Mouse (Mus musculus) heart, postnatal 10 days (tissue): Measurements from ENCODE around the gene Iqsec1. TPM values are rescaled to one million over a fixed set of nuclear protein-coding genes. Genes with fewer than 3 reads are reported as not detected.
A peak's percentile ranks its signal among the peaks of the same experiment; 100 is the strongest.

Source experiments
- DNase-seq, 2 experiments: peaks; one replicate each; pipeline ENCODE4 v3.0.0; 2021
- intact Hi-C: fragments of 180-260 bp; cut with DNase I; formaldehyde crosslinking; loops from one replicate; pipeline ENCODE4 v1.15.1; 2025
- total RNA-seq, 2 experiments: library from RNA; stranded (reverse); gene quantifications; 2 replicates each; pipeline ENCODE4 v1.2.3; 2021

Gene Iqsec1
- total RNA-seq, 2 experiments from 2014 or later = 127 to 142 TPM

DNA sequence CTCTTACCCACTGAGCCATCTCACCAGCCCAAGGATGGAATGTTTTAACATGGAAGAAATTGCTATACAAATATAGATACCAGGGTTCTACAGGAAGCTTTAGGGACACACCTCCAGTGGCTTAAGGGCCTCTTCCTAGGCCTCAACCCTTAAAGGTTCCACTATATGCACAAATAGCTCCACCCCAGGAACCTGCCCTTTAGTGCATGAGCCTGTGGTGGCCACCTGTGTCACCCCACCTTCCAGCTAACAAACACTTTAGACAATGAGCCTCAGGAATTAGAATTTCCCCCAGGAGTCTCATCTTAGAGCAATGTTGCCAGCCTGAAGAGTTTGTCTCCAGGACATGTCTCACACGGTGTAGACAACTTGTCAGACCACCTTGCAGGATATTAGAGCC, 96.1 kb downstream of the Iqsec1 start:
- intact Hi-C loops = no loop called here
- no peak for DNase-seq

DNA sequence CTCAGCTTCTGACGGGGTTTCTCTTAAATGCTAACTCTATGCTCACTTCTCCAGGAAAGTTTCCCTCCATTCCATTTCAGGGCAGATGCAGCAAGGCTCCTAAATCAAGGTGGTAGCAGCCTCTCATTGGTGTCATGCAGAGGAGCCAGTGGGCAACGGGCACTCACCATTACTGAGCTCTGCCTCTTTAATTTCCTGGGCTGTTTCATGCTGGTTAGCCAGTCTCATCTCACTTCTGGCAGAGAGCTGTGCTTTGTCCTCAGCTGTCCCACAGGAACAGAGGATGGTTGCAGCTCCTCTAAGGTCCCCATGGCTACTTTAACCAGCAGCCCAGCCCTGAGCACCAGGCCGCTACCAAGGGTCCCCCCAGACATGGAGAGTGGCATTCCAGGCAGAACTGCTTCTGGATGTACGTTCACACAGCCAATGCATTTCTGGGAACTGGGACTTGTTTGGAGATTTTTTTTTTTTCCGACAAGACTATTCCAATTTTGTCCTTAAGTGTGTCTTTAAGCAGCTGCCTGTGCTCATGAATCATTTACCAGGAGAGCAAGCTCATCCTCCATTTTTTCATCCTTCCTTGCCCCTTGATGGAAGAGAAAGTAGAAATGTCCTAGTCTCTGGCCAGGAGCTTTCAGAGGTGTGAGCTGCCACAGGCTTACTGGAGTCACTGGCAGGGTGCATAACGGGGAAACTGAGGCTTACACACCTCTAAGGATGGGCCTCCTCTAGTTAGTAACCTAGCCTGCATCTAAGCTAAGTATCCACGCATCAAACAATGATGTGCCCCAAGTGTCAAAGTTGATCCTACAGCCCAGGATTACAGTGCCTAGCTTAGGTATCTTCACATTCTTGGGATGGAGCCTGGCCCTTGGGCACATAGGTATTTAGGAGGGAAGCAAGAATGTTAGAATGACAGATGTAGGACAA, 98.9 kb downstream of the Iqsec1 start:
- intact Hi-C loops = no loop called here
- DNase-seq = no peak

DNA sequence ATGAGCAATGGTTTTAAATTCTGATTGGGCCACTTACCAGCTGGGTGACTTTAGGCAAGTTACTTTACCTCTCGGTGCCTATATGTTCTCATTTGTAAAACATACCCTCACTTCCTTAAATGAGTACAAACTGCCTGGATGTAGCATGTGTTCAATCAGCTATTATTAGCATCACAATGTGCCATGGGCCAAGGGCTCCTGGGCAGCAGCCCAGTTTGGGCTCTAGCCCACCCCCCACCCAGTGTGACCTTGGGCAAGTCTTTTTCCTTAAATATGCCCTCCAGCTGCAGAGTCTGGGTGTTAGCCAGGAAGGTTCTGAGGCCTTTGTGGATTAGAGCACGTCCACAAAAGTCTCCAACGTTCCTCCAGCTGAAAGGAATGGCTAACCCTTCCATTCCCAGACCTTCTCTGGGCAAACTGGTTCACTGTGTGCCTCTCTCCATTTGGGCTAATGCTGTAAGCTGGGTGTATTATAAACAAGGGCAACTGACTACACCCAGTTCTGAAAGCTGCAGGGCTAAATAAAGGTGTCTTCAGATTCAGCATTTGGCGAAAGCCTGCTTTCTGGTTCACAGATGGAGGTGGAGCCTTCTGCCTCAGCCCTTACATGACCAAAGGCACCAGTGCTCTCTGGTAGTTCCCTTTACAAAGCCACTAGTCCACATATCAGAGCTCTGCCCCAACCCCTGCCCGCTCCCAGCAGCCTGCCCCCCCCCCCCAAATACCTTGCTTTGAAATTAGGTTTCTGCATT, 101.3 kb downstream of the Iqsec1 start:
- peak; percentile 10 to 25 for DNase-seq
- intact Hi-C loops = no loop called here

DNA sequence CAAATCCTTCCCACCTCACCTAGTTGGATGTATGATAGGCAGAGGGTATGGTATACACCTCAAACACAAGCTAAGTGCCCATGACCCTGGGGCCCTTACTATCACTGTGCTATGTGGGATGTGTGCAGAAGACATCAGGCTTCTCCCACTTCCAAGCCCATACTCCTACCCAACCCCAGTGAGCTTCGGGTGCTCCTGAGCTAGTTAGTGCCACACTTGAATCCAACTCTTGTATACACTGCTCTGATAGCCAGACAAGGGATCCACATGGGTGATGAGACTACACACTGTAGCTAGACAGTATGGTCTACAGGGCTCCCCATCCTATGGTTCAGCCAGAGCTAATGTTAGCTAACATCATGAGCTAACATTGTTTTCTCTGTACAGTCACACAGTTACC, 102.9 kb downstream of the Iqsec1 start:
- no peak for DNase-seq
- intact Hi-C loops = no loop called here

DNA sequence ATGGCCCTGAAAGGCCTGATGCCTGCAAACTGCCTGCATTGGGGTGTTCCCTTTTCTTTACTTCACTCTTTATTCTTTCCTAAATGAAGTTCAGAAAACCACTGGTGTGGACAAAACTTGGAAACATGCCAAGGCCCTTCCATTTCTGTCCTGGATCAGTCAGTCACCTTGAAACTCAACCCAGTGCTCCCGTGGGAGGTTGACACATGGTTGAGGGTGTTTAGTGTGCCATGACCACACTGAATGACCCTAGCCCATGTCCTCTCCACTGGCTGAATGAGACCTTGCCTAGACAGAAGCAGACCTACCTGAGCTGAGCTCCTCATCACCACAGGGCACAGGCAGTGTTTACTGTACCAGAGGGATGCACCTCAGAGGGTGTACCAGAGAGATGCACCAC, 103.9 kb downstream of the Iqsec1 start:
- DNase-seq = no peak
- intact Hi-C loops = no loop called here

DNA sequence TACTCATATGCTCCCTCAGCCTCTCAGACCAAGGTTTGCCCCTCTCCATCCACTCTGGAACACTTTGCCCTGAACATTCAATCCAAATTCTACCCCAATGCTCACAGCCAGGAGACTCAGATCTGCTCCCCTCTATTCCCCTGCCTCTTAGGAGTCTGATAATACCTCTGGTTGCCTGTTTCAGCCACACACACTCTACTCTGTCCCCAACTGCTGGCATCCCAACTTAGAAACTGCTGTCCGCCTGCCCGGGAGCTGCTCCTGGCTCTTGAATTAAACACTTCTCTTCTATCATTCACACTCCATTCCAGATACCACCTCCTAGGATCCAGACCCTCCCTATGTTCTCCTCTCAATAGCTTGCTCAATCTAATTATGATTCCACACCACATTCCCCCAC, 107.5 kb downstream of the Iqsec1 start:
- DNase-seq = no peak
- intact Hi-C loops = no loop called here

DNA sequence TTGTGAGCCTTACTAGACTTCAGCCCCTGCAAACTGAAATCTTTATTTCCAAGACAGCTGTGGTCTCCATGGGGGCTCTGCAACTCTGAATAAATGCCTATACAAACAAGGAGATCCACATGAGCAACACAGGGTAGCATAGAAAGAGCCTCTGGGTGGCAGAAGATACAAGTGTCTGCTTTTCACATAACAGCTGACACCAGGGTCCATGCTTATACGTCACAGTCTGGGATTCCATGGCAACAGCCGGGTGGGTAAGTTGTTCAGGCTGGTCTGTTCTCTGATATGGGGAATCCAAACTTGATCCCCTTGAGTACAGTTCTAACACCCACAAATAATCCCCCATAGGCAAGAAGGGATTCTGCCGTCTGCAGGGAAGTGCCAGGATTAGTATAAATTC, 108.1 kb downstream of the Iqsec1 start:
- intact Hi-C loops = no loop called here

DNA sequence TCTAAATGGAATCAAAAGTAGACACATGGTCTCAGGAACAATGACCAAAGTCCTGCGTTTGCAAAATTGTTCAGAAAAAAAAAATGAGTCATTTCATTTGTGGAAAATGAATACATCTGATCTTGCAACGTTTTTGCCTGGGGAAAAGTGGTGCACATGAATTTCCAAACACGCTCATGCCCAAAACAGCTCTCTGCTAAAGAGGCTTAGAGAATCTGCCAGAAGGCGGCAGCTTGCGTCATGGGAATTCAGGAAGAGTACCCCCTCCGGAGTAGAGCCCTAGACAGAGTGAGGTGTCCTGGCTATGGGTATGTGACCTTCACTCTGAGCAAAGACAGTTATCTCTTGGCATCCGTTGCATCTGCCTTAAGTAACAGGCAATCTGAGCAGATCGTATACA, 116.9 kb downstream of the Iqsec1 start:
- intact Hi-C loops = no loop called here
- DNase-seq = no peak

More for the DNA sequence above, 108.1 kb downstream of the Iqsec1 start:
- no peak for DNase-seq

DNA sequence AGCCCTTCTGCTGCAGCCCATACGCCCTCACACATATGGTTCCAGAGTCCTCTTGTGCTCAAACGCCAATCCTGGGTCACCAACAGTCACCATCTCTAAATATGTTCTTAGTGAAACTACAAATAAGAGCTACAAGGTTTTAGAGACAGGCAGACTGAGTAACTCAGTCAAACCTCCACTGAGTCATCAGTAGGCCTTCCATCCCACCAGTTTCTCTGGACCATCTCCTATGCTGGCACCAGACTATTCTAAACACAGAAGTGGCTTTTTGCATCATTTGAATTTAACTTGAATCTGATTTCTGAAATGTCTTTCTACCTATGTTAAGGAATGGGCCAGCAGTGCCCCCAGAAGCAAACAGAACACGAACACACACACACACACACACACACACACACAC, 120.5 kb downstream of the Iqsec1 start:
- no peak for DNase-seq
- intact Hi-C loops = no loop called here

DNA sequence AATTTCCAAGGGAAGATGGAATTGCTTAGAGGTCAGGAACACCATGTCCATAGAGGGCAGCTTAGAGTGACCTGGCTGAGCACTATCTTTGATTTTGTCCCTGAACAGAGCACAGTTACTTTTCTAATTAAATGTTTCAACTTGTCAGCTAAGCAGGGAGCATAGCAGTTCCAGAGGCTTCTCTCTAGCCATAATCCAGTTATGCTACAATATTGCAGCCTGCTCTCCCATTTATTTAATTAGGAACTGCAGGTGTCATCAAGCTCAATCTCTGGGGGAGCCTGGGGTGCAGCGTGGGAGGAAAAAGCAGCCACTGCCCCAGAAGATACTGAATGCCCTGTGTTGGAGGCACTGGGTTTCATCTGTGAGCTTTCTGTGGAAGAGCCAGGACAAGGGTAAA, 127.1 kb downstream of the Iqsec1 start:
- DNase-seq = no peak
- intact Hi-C loops = no loop called here

DNA sequence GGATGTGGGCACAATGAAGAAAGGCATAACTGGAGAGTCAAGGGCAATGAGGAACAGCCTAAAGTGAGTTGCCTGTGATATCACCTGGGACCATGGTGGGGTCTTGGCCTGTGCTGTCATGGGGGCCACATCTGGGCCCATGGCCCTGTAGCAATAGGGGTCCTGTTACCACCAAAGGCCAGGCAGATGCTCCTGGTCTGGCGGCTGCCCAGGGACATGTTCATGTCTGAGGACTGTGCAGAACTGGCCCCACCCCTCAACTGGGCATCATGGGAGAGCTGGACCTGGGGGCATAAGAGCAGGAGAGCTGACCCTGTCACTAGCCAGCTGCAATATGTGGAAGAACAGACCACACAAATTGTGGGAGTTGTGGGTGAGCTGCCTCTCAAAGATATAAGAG, 130.6 kb downstream of the Iqsec1 start:
- DNase-seq = no peak
- intact Hi-C loops = no loop called here

DNA sequence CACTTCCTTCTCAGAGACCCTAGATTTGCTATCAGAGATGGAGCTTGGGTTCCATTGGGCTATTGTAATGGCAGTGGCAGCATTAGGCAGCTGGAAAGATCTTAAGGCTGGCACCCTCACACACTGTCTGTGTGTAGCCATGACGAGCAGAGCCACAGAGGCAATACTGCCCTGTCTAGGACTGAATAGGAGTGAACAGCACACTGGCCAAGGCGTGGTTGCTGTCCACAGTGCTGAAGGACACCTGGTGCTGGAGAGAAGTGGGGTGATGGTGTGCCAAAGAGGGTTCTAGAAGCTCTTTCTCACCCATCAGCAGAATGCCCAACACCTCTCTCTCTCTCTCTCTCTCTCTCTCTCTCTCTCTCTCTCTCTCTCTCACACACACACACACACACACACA, 136.1 kb downstream of the Iqsec1 start:
- peak; percentile 37 to 54 for DNase-seq
- intact Hi-C loops = no loop called here

DNA sequence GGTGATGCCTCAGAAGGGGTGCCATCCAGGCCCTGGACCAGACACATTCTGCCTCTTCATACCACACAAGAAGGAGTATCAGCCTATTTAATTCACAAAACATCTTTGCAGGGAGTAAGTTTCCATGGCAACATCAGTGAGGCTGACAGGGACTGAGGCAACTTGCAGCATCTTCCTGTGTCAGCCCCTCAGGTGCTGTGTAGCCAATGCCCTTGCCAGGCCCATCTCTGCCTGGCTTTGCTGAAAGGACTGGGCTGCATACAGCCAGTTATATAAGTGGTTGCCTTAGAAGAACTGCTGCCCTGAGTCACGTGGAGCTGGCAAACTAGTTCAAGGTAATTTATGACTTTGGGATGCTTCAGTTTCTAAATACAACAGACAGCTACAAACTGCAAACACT, 140.4 kb downstream of the Iqsec1 start:
- DNase-seq = no peak
- intact Hi-C loops = no loop called here

DNA sequence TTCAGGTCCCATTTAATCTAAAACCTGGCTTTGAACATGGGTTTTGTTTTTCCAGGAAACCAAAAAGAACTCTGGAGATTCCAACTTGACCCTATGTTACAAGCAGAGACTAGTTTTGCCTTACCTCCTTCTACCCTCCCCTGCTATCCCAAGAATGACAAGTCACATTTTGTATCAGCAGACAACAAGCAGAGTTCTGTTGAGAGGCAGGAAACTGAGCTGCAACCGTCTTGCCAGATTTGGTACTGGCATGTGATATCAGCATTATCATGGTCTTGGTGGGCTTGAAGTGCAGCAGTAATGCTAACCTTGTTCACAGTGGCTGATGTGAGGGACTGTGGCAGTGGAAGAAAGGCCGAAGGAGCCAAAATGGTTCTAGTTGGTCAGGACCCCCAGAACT, 141.0 kb downstream of the Iqsec1 start:
- intact Hi-C loops = no loop called here
- DNase-seq = no peak

DNA sequence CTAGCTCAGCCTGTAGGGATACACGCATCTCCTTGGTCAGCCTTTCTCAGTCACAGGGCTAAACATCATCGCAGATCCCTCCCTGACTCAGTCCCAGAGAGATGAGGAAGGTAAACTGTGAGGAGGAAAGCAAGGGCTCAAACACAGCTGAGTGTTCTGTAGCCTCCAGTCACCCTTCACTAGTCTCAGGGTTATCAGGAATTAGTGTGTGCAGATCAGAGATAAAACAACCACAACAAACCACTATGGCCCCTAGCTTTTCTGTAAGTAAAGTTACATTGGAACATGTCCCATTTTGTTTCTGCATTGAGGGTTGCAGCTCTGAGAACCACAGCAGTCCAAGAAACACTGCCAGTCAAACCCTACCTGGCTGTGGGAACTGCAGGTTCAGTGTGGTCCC, 148.5 kb downstream of the Iqsec1 start:
- intact Hi-C loops = no loop called here
- no peak for DNase-seq

DNA sequence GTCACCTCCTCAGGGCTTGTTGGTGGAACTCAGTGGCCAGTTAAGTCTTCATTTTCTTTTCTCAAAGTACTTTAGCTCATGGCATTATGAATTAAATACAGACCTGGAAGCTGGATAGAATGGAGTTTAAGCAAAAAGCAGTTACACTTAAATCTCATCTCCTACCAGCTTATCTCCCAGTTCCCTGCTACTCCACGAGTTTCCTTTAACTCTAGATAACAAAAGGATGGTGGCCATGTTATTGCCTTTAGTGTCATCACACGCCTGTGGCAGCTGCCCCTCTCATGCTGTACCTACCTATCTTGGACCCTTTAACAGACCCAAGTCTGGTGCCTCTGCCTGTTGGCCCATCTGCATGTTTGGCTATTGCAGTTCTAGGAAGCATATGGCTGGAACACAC, 151.7 kb downstream of the Iqsec1 start:
- DNase-seq = no peak
- intact Hi-C loops = no loop called here

DNA sequence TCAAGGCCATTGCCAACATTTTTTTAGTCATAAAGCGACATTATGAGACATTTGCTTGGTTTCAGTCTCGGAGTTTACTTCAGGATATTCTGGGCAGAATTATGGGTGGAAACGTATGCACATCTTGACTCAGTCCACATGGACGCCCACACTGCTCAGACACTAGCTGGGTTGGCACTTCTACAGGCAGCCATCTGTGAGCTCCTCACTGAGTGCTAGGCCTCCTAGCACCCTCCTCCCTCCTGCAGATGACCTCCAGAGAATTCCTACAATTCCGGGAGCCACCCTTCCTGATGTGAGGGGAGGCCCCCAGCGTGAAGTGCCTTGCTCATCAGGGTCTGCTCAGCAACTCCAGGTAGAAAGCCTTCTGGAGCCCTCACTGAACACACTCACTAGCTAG, 158.9 kb downstream of the Iqsec1 start:
- intact Hi-C loops = no loop called here
- DNase-seq = no peak

DNA sequence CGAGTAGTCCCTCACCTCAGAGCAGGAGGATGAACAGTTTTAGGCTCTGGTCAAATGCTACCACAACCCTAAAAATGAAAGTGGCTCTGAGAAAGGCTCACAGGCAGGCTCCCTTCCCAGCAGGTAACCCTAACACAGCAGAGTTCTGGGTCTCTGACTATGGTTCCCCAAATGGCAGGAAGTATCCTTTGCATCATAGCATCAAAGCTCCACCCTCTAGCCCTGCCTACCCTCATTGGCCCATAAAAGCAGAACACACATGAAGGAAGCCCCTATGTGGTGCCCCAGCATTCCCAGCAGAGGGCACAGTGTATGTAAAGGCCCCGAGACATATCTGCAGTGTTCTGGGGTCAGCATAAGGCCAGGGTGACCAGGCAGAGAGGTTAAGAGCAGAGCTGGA, 163.4 kb downstream of the Iqsec1 start:
- intact Hi-C loops = no loop called here
- no peak for DNase-seq

DNA sequence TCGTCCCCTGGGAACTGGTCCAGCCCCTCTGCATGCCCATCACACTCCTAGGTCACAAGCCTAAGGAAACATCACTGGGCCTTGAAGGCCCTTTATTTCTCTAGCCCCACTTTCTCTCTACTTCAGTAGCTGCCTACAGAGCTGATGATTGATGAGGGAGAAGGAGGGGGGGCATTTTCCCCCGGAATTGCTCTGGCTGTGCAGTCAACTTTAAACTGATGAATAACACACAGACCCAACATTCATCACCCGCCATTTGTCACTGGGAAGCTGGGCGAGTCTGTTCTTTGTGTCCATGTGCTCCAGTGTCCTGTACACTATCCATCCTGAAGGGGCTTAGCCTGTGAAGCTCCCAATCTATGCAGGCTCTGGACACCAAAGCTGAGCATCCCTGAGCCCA, 165.2 kb downstream of the Iqsec1 start:
- DNase-seq = no peak

DNA sequence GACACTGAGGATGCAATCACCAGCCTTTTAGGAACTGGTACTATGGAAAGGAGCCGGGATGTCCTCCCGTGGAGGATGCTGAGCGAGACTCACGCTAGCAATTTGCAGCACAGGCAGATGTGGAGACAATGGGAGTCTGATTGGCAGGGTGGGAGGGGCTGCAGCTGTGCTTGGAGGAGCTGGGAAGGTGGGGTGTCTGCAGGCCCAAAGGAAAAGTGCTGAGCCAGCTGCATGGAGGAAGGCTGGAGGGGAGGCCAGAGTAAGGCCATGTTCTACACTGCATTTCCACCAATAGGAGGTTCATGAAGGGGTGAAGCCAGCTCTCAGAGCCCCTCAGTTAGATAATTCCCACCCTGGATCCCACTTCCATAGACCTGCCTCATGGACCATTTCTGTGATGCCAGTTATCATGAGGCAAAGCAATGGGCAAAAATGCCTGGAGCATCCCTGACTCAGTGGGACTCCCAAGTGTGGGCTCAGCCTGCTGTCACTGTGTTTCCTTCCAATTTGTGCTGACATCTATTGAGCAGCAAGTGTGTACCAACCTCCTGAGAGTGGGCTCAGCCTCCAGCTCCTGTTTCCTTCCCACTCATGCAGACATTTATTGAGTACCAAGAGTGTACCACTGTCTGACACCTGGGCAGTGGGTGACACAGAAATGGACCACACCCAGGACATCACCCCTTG, 166.4 kb downstream of the Iqsec1 start:
- DNase-seq = no peak
- intact Hi-C loops = no loop called here

More for the DNA sequence above, 165.2 kb downstream of the Iqsec1 start:
- intact Hi-C loops = no loop called here

DNA sequence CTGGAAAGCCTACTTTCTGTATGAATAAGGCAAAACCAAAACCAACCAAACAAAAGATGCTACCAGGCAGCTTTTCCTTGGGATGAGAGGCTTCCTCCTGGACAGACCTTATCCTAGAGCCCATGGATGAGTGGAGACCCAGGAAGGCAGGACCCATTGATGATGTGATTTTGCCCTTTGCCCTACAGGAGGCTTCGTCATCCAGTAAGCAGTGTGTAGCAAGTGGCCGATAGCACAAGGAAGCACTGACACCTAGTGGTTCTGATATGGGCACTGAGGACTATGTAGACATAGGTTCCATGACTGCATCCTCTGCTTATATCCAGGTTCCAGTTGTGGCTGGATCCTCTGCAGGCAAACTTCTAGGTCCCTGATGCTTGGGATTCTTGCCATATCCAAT, 168.6 kb downstream of the Iqsec1 start:
- intact Hi-C loops = loop anchor here (1.0 to 5.0 kb wide), 6 partner anchors 83 to 461 kb away; no protein-coding TSS in a partner anchor
- peak in 1 of 2 experiments; percentile 26 for DNase-seq
